Mouse (Mus musculus): ENCODE results near the gene Eif4ebp2.

The Eif4ebp2 gene

GRCm38 (mm10) chr10:61417046-61417445 lies 35.4 kb downstream of the Eif4ebp2 start:
- DNase-seq, result no peak

GRCm38 (mm10) chr10:61416561-61416960 lies 35.9 kb downstream of the Eif4ebp2 start:
- no peak for DNase-seq

GRCm38 (mm10) chr10:61415890-61416289 lies 36.6 kb downstream of the Eif4ebp2 start:
- no peak for DNase-seq

GRCm38 (mm10) chr10:61415240-61415639 lies 37.2 kb downstream of the Eif4ebp2 start:
- DNase-seq, result no peak

GRCm38 (mm10) chr10:61412910-61413625 lies 39.4 kb downstream of the Eif4ebp2 start:
- no peak for DNase-seq

- no peak for DNase-seq
These were observed 42.3 kb downstream of the Eif4ebp2 start for GRCm38 (mm10) chr10:61410193-61410592.

GRCm38 (mm10) chr10:61409776-61410175 lies 42.7 kb downstream of the Eif4ebp2 start:
- no peak for DNase-seq

- no peak for DNase-seq
These were observed 46.5 kb downstream of the Eif4ebp2 start for GRCm38 (mm10) chr10:61405958-61406357.

- no peak for DNase-seq
These were observed 49.5 kb downstream of the Eif4ebp2 start for GRCm38 (mm10) chr10:61402911-61403310.

GRCm38 (mm10) chr10:61402480-61402879 lies 50.0 kb downstream of the Eif4ebp2 start:
- DNase-seq, result no peak

- no peak for DNase-seq
These were observed 52.1 kb downstream of the Eif4ebp2 start for GRCm38 (mm10) chr10:61400407-61400806.

- peak; percentile 72 for DNase-seq
These were observed 53.2 kb downstream of the Eif4ebp2 start for GRCm38 (mm10) chr10:61399156-61399734.

- DNase-seq, result no peak
These were observed 54.3 kb downstream of the Eif4ebp2 start for GRCm38 (mm10) chr10:61398125-61398524.

GRCm38 (mm10) chr10:61394476-61395136 lies 57.9 kb downstream of the Eif4ebp2 start:
- DNase-seq, result no peak

- no peak for DNase-seq
These were observed 59.9 kb downstream of the Eif4ebp2 start for GRCm38 (mm10) chr10:61392584-61392983.

- no peak for DNase-seq
These were observed 62.3 kb downstream of the Eif4ebp2 start for GRCm38 (mm10) chr10:61390148-61390547.

GRCm38 (mm10) chr10:61389020-61389419 lies 63.4 kb downstream of the Eif4ebp2 start:
- no peak for DNase-seq

- no peak for DNase-seq
These were observed 66.2 kb downstream of the Eif4ebp2 start for GRCm38 (mm10) chr10:61386284-61386683.

GRCm38 (mm10) chr10:61385174-61385573 lies 67.3 kb downstream of the Eif4ebp2 start:
- no peak for DNase-seq

- DNase-seq, result no peak
These were observed 68.8 kb downstream of the Eif4ebp2 start for GRCm38 (mm10) chr10:61383715-61384047.

- DNase-seq, result peak; percentile 40
These were observed 69.3 kb downstream of the Eif4ebp2 start, which contains the start of gene Pald1 for GRCm38 (mm10) chr10:61383021-61383714. Pald1 (minus strand) TSS chr10:61383530.

GRCm38 (mm10) chr10:61382281-61382731 lies 70.2 kb downstream of the Eif4ebp2 start:
- DNase-seq, result no peak

- DNase-seq, result no peak
These were observed 70.6 kb downstream of the Eif4ebp2 start for GRCm38 (mm10) chr10:61381823-61382222.

All from thymus, postnatal 4 days (tissue).